In the genomic region with DNA sequence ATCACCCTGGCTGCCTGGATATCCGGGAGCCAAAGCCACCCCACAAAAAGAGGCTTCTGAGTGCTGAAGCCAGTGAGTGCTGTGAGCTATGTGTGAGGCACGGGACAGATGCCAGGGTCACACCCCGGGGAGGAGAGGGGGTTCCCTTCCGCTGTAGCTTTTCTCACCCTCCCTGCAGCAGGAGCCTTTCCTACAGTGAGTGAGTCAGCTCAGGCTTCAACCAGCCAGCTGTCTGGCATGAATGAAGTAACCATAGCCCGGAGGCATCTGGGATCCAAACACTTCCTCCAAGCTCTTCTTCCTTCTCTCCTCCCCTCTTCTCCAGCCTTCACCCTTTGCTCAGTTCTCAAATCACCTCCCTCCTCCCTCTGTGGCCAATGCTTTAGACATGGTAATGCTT, we compare ENCODE assay signal across 9 mouse cellular contexts. TPM values are rescaled to one million over a fixed set of nuclear protein-coding genes. Genes with fewer than 3 reads are reported as not detected.
DNase-seq lines count a peak whose midpoint lies in the region; ATAC-seq and TF ChIP-seq lines count a peak whose summit lies in the region.
"Had no signal": no experiment of that assay in that cellular context is flagged by ENCODE, and none has a peak within 500 bp of the region (broad histone marks: within the 10 kb centered on the region; RNA-seq: fewer than 3 reads in every experiment).

No protein-coding gene starts in this region.

- H3K79me2 ChIP-seq in heart, adult 2 months (replicated peaks; ENCODE audit: control insufficient read depth, insufficient read depth, low read length), result no peaks in the 10 kb centered on the region

- H3K4me1 ChIP-seq in heart, adult 2 months (ENCODE audit: control insufficient read depth, insufficient read depth, low read length), result no peaks in the 10 kb centered on the region
- no peaks in the 10 kb centered on the region; the same call in 1 of the 2 replicates for H3K4me1 ChIP-seq in neural tube, embryonic 12.5 days
- H3K4me1 ChIP-seq: midbrain, embryonic 12.5 days had no signal

- DNase-seq in heart, adult 2 months, result peak; percentile 21 to 26
- DNase-seq in heart, adult 9 months (ENCODE audit: low spot score in 2 of 2), result no peak
- DNase-seq in brain, adult 2 months (ENCODE audit: low read depth, low spot score), result peak; percentile 72
- peak; percentile 30 for DNase-seq in gastrocnemius, adult 18-20 months (ENCODE audit: low spot score)
- peak; percentile 32 for DNase-seq in left cerebral cortex, postnatal 4 days
- DNase-seq in ovary, postnatal 10 days (ENCODE audit: low spot score), result no peak
- DNase-seq in T-cell, adult 2 months (ENCODE audit: low spot score), result no peak

- no peak overlapping the region for H3K27ac ChIP-seq in heart, adult 2 months
- no peak overlapping the region for H3K27ac ChIP-seq in neural tube, embryonic 12.5 days
- H3K27ac ChIP-seq: midbrain, embryonic 12.5 days had no signal

- ATAC-seq in neural tube, embryonic 12.5 days (ENCODE audit: low FRiP score, low read depth), result peak; percentile 57; the same call in 1 of the 2 replicates

- no peaks in the 10 kb centered on the region for H3K27me3 ChIP-seq in heart, adult 2 months (ENCODE audit: control insufficient read depth, insufficient read depth, low read length)
- no peaks in the 10 kb centered on the region for H3K27me3 ChIP-seq in neural tube, embryonic 12.5 days (replicated peaks)
- H3K27me3 ChIP-seq: midbrain, embryonic 12.5 days had no signal

- H3K9ac ChIP-seq in heart, adult 2 months (ENCODE audit: low read depth, low read length), result no peak overlapping the region
- H3K9ac ChIP-seq in neural tube, embryonic 12.5 days, result no peak overlapping the region
- H3K9ac ChIP-seq: midbrain, embryonic 12.5 days had no signal

- H3K4me2 ChIP-seq in neural tube, embryonic 12.5 days (replicated peaks), result no peak overlapping the region
- H3K4me2 ChIP-seq: midbrain, embryonic 12.5 days had no signal

- intact Hi-C loops in heart, adult 2 months (cut with DNase I), result no loop called here
- intact Hi-C loops in left cerebral cortex, postnatal 4 days (cut with DNase I), result no loop called here

- no peak for TF ChIP-seq EP300 in heart, adult 2 months (IDR thresholded peaks at IDR 0.05; ENCODE audit: insufficient read depth, low read depth, low read length)

- H3K36me3 ChIP-seq in heart, adult 2 months (ENCODE audit: control insufficient read depth, insufficient read depth, low read length), result no peaks in the 10 kb centered on the region
- no peaks in the 10 kb centered on the region for H3K36me3 ChIP-seq in neural tube, embryonic 12.5 days
- H3K36me3 ChIP-seq: midbrain, embryonic 12.5 days had no signal

- no peak overlapping the region for H3K4me3 ChIP-seq in heart, adult 2 months
- H3K4me3 ChIP-seq in neural tube, embryonic 12.5 days, result no peak overlapping the region
- H3K4me3 ChIP-seq: midbrain, embryonic 12.5 days had no signal

- no peak for TF ChIP-seq CTCF in heart, adult 2 months (IDR thresholded peaks at IDR 0.05)

- no peak for TF ChIP-seq POLR2A in heart, adult 2 months (IDR thresholded peaks at IDR 0.05; ENCODE audit: insufficient read depth, low read depth, low read length)

- H3K9me3 ChIP-seq in neural tube, embryonic 12.5 days, result no peaks in the 10 kb centered on the region
- H3K9me3 ChIP-seq: midbrain, embryonic 12.5 days had no signal

- 17% methylated on average over 5 of the region's 5 CpGs for WGBS in heart, adult 2 months
- 45% methylated on average over 5 of the region's 5 CpGs for WGBS in neural tube, embryonic 12.5 days

RNA-seq across cellular contexts. Expression of gene Rxrg, which starts 46.6 kb away (rescaled TPM):
- 10 to 100 TPM; 64.2 to 67.0 TPM for total RNA-seq in heart, adult 2 months (2021)
- 81.3 and 125 TPM in 2 replicates for polyA plus RNA-seq in heart, adult 2 months (2012; rRNA removed)
- 10 to 100 TPM; 54.1 to 60.4 TPM for total RNA-seq in gastrocnemius, adult 18-20 months (2021)
- total RNA-seq in left cerebral cortex, postnatal 4 days (2021), result 10 to 100 TPM; 13.0 to 19.1 TPM
- 12.9 and 14.1 TPM in 2 replicates for polyA plus RNA-seq in neural tube, embryonic 12.5 days (2016; fragmentation: Nextera tagmentation; extraction: Ambion mirVana)

Comparison
In these comparisons a context has a peak if more than half of its experiments do, and no peak if none do; other contexts are left out.
1. DNase-seq: peak in heart, adult 2 months (2 of 2), brain, adult 2 months (single experiment), gastrocnemius, adult 18-20 months (single experiment) and left cerebral cortex, postnatal 4 days (single experiment); none in heart, adult 9 months (0 of 2), ovary, postnatal 10 days (single experiment) and T-cell, adult 2 months (single experiment).